Mouse (Mus musculus) ES-Bruce4 (cell line): ENCODE results near the gene Ip6k1.

ENCODE experiments used
- CTCF ChIP-seq: IDR thresholded peaks from one replicate; pipeline ENCODE4 v1.8.1; 2011; ENCODE audit warnings: low read depth, low read length
- EP300 ChIP-seq: IDR thresholded peaks from 2 replicates; pipeline ENCODE4 v1.6.1; 2011; ENCODE audit warnings: low read depth, low read length; ENCODE audit not compliant: insufficient read depth
- POLR2A ChIP-seq: IDR thresholded peaks from one replicate; pipeline ENCODE4 v1.8.1; 2011; ENCODE audit warnings: low read length; ENCODE audit not compliant: insufficient read depth

- TF ChIP-seq CTCF (peak; percentile 40), POLR2A (no peak), EP300 (no peak)
Observed at GRCm38 (mm10) chr9:108044751-108045492, 42.6 kb downstream of the Ip6k1 start.
